Mouse (Mus musculus) CH12.LX (cell line): ENCODE measurements around the gene Phf3. TPM values are rescaled to one million over a fixed set of nuclear protein-coding genes. Genes with fewer than 3 reads are reported as not detected.

Source experiments
- DNase-seq: peaks from one replicate; pipeline ENCODE4 v3.0.0-alpha.2; 2013; ENCODE audit errors: extremely low read depth
- H3K27ac ChIP-seq: 2 replicates; pipeline ENCODE4 v1.5.1; 2012; ENCODE audit warnings: low read depth, mild to moderate bottlenecking, control low read depth, moderate library complexity; ENCODE audit not compliant: insufficient read depth
- H3K27me3 ChIP-seq: replicated peaks from 2 replicates; pipeline ENCODE3; 2012; ENCODE audit warnings: inconsistent platforms
- H3K36me3 ChIP-seq, 2 experiments: replicated peaks in 1 of 2; 2 replicates each; pipeline versions ENCODE3 to v1.6.1; 2012; ENCODE audit warnings: inconsistent platforms in 1 of 2, low read length in 1 of 2, mild to moderate bottlenecking in 1 of 2, mixed read lengths in 1 of 2, moderate library complexity in 1 of 2; ENCODE audit not compliant: control insufficient read depth in 1 of 2, insufficient read depth in 1 of 2
- H3K4me1 ChIP-seq, 2 experiments: 2 replicates each; pipeline ENCODE4 v1.6.1; 2012; ENCODE audit warnings: inconsistent platforms in 1 of 2, moderate library complexity in 1 of 2; ENCODE audit not compliant: insufficient read depth in 2 of 2, control insufficient read depth in 1 of 2
- H3K4me2 ChIP-seq: 2 replicates; pipeline ENCODE4 v1.6.1; 2012; ENCODE audit warnings: low read depth, mild to moderate bottlenecking, control low read depth; ENCODE audit not compliant: poor library complexity, insufficient read depth, severe bottlenecking
- H3K4me3 ChIP-seq, 3 experiments: fragments of 150-350 bp in 1 of 3; sonication (generic) in 1 of 3; replicated peaks in 1 of 3; 2 replicates each; pipeline versions ENCODE3 to v1.5.1; 2011 to 2012; ENCODE audit warnings: low read depth in 2 of 3, low read length in 2 of 3, mild to moderate bottlenecking in 2 of 3, moderate library complexity in 2 of 3, control low read depth in 1 of 3, improper control_type of control experiment in 1 of 3, inconsistent platforms in 1 of 3, mixed read lengths in 1 of 3; ENCODE audit not compliant: poor library complexity in 1 of 3
- H3K79me2 ChIP-seq: replicated peaks from 2 replicates; pipeline ENCODE4 v1.6.1; 2012; ENCODE audit warnings: mild to moderate bottlenecking, moderate library complexity; ENCODE audit not compliant: control insufficient read depth, poor library complexity, insufficient read depth, severe bottlenecking; ENCODE audit errors: extremely low read depth
- H3K9ac ChIP-seq: 2 replicates; pipeline ENCODE4 v1.6.1; 2012; ENCODE audit warnings: low read depth, mild to moderate bottlenecking, control low read depth, moderate library complexity; ENCODE audit not compliant: insufficient read depth
- H3K9me3 ChIP-seq: replicated peaks from 2 replicates; pipeline ENCODE3; 2012; ENCODE audit warnings: low read length, inconsistent platforms, mixed read lengths
- CTCF ChIP-seq, 2 experiments: IDR thresholded peaks in 1 of 2; conservative IDR thresholded peaks in 1 of 2; 2 replicates each; pipeline ENCODE4 v1.5.1; 2011 to 2012; ENCODE audit warnings: low read depth in 2 of 2, low read length in 2 of 2, improper control_type of control experiment in 1 of 2, inconsistent platforms in 1 of 2, mild to moderate bottlenecking in 1 of 2, moderate library complexity in 1 of 2
- E2F4 ChIP-seq: IDR thresholded peaks from 2 replicates; pipeline ENCODE4 v1.6.1; 2011; ENCODE audit warnings: low read depth, low read length, improper control_type of control experiment; ENCODE audit not compliant: insufficient replicate concordance
- ELF1 ChIP-seq: IDR thresholded peaks from 2 replicates; pipeline ENCODE4 v1.6.1; 2014; ENCODE audit warnings: low read depth, mild to moderate bottlenecking, inconsistent platforms, low read length, improper control_type of control experiment
- ETS1 ChIP-seq: conservative IDR thresholded peaks from 2 replicates; pipeline ENCODE4 v1.6.1; 2012; ENCODE audit warnings: low read depth, mild to moderate bottlenecking, inconsistent platforms, low read length, improper control_type of control experiment, moderate library complexity
- GABPA ChIP-seq: IDR thresholded peaks from 2 replicates; pipeline ENCODE4 v1.6.1; 2012; ENCODE audit warnings: low read depth, low read length, improper control_type of control experiment, inconsistent platforms; ENCODE audit not compliant: insufficient replicate concordance
- HCFC1 ChIP-seq: IDR thresholded peaks from 2 replicates; pipeline ENCODE4 v1.6.1; 2012; ENCODE audit warnings: low read depth, mild to moderate bottlenecking, inconsistent platforms, low read length, improper control_type of control experiment
- IRF4 ChIP-seq: IDR thresholded peaks from 2 replicates; pipeline ENCODE4 v1.6.1; 2014; ENCODE audit warnings: low read depth, mild to moderate bottlenecking, inconsistent platforms, low read length, improper control_type of control experiment
- JUN ChIP-seq: IDR thresholded peaks from 2 replicates; pipeline ENCODE4 v1.6.1; 2011; ENCODE audit warnings: low read depth, mild to moderate bottlenecking, low read length, improper control_type of control experiment, moderate library complexity; ENCODE audit not compliant: insufficient read depth
- JUND ChIP-seq: conservative IDR thresholded peaks from 2 replicates; pipeline ENCODE4 v1.6.1; 2011; ENCODE audit warnings: low read depth, low read length, improper control_type of control experiment
- MAFK ChIP-seq: IDR thresholded peaks from 2 replicates; pipeline ENCODE4 v1.6.1; 2011; ENCODE audit warnings: low read length, improper control_type of control experiment; ENCODE audit not compliant: insufficient replicate concordance
- MAX ChIP-seq: IDR thresholded peaks from 2 replicates; pipeline ENCODE4 v1.6.1; 2011; ENCODE audit warnings: low read length, improper control_type of control experiment
- MEF2A ChIP-seq: IDR thresholded peaks from 2 replicates; pipeline ENCODE4 v1.6.1; 2014; ENCODE audit warnings: low read depth, mild to moderate bottlenecking, inconsistent platforms, low read length, improper control_type of control experiment, borderline replicate concordance
- MXI1 ChIP-seq: IDR thresholded peaks from 2 replicates; pipeline ENCODE4 v1.6.1; 2011; ENCODE audit warnings: mild to moderate bottlenecking, low read depth, low read length, improper control_type of control experiment
- MYC ChIP-seq: IDR thresholded peaks from 2 replicates; pipeline ENCODE4 v1.6.1; 2011; ENCODE audit warnings: low read depth, mild to moderate bottlenecking, improper control_type of control experiment, low read length
- NELFE ChIP-seq: IDR thresholded peaks from 2 replicates; pipeline ENCODE4 v1.6.1; 2011; ENCODE audit warnings: low read depth, low read length, improper control_type of control experiment
- NRF1 ChIP-seq: IDR thresholded peaks from 2 replicates; pipeline ENCODE4 v1.6.1; 2014; ENCODE audit warnings: low read depth, mild to moderate bottlenecking, inconsistent platforms, low read length, improper control_type of control experiment, moderate library complexity
- PAX5 ChIP-seq: IDR thresholded peaks from 2 replicates; pipeline ENCODE4 v1.6.1; 2012; ENCODE audit warnings: low read length, inconsistent platforms, mixed read lengths
- RAD21 ChIP-seq: IDR thresholded peaks from 2 replicates; pipeline ENCODE4 v1.6.1; 2011; ENCODE audit warnings: low read depth, mild to moderate bottlenecking, low read length, improper control_type of control experiment, moderate library complexity
- SIN3A ChIP-seq: IDR thresholded peaks from 2 replicates; pipeline ENCODE4 v1.6.1; 2012; ENCODE audit warnings: low read length, improper control_type of control experiment, inconsistent platforms
- SMC3 ChIP-seq: IDR thresholded peaks from 2 replicates; pipeline ENCODE4 v1.6.1; 2011; ENCODE audit warnings: low read depth, low read length, improper control_type of control experiment
- TBP ChIP-seq: conservative IDR thresholded peaks from 2 replicates; pipeline ENCODE4 v1.6.1; 2011; ENCODE audit warnings: low read depth, low read length, improper control_type of control experiment
- TCF12 ChIP-seq: IDR thresholded peaks from 2 replicates; pipeline ENCODE4 v1.6.1; 2014; ENCODE audit warnings: low read depth, mild to moderate bottlenecking, inconsistent platforms, low read length, improper control_type of control experiment
- USF1 ChIP-seq: IDR thresholded peaks from 2 replicates; pipeline ENCODE4 v1.6.1; 2014; ENCODE audit warnings: low read depth, mild to moderate bottlenecking, inconsistent platforms, low read length, improper control_type of control experiment
- ZC3H11A ChIP-seq: IDR thresholded peaks from 2 replicates; pipeline ENCODE4 v1.6.1; 2012; ENCODE audit warnings: low read depth, mild to moderate bottlenecking, inconsistent platforms, low read length, improper control_type of control experiment
- ZMIZ1 ChIP-seq: IDR thresholded peaks from 2 replicates; pipeline ENCODE4 v1.6.1; 2012; ENCODE audit warnings: low read depth, mild to moderate bottlenecking, inconsistent platforms, low read length, improper control_type of control experiment
- dilution Hi-C: fragments of 300-500 bp; cut with MboI; formaldehyde crosslinking; loops from 2 replicates; pipeline ENCODE4 v1.14.3; 2020; ENCODE audit warnings: low sequenced_read_pairs; ENCODE audit not compliant: extremely low pct_unique_long_range_greater_than_20kb, extremely low pct_ligation_motif_present
- in situ Hi-C: fragments of 300-500 bp; cut with MboI; formaldehyde crosslinking; loops from 3 replicates; pipeline ENCODE4 v1.14.3; 2019; ENCODE audit warnings: low sequenced_read_pairs, low pct_ligation_motif_present, low pct_unique_long_range_greater_than_20kb, mixed read lengths
- polyA plus RNA-seq: library from polyadenylated mRNA; unstranded; fragments of >175 nt; gene quantifications from 2 replicates; pipeline ENCODE4 v1.2.1, GENCODE M21; 2012; ENCODE audit warnings: low read depth; ENCODE audit not compliant: insufficient read length
- total RNA-seq, 2 experiments: library from RNA; depleted of rRNA; stranded (reverse); fragments of 300-350 nt in 1 of 2; fragments of >200 nt in 1 of 2; gene quantifications; 2 replicates each; pipeline ENCODE4 v1.2.3; 2012 to 2014

The Phf3 gene
- total and polyA plus RNA-seq, 3 experiments: 38.8 to 54.1 (median 40.6) TPM

DNA sequence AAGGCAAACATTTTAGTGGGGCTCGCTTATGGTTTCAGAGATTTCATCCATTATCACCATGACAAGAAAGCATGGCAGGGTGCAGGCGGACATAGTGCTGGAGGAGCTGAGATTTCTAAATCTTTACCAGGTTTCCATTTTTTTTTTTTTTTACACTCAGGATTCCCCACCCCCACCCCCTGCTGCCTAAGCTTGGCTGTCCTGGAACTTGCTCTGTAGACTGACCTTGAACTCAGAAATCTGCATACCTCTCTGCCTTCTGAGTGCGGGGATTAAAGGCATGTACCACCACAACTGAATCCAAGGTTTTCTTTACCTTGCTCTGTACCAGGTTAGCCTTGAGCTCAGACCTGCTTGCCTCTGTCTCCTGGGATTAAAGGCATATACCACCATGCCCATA lies 48.5 kb upstream of the Phf3 start:
- Histone ChIP-seq H3K27me3 (no peaks in the 10 kb centered on the region), H3K4me3 (no peak overlapping the region), H3K36me3 (no peaks in the 10 kb centered on the region), H3K4me1 (peaks cover 0 to 5% of the 10 kb centered on the region in 2 experiments; a peak in 1 of 4 replicates), H3K9me3 (peaks cover 13% of the 10 kb centered on the region), H3K4me2 (no peak overlapping the region), H3K9ac (no peak overlapping the region), H3K79me2 (no peaks in the 10 kb centered on the region), H3K27ac (no peak overlapping the region)
- in situ Hi-C loops: no loop called here
- dilution Hi-C loops: no loop called here
- DNase-seq: no peak
- TF ChIP-seq JUND: no peak
- no peak for TF ChIP-seq USF1
- TF ChIP-seq MAX: no peak
- no peak for TF ChIP-seq JUN

DNA sequence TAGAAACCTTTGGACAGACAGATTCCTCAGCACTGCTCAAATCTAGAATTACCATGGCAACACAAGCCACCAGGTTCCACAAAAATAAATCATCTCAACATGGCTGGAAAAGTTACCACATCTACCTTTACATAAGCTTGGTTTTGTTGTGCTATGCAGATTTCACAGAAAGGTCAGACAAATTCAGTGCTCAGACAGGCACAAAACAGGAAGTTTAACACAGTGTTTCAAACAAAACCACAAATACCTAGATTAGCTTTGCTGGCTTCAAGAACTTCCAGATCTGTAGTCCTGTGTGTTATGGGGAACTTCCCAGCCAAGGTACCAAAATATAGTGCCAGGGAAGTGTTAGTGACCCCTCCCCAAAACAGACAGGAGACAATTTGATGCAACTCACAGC lies 47.5 kb upstream of the Phf3 start:
- Histone ChIP-seq H3K9ac (no peak overlapping the region), H3K4me1 (peaks cover 0 to 5% of the 10 kb centered on the region in 2 experiments; a peak in 1 of 4 replicates), H3K4me3 (no peak overlapping the region), H3K27me3 (no peaks in the 10 kb centered on the region), H3K9me3 (peaks cover 13% of the 10 kb centered on the region), H3K36me3 (no peaks in the 10 kb centered on the region), H3K27ac (no peak overlapping the region), H3K4me2 (no peak overlapping the region), H3K79me2 (no peaks in the 10 kb centered on the region)
- no peak for DNase-seq
- dilution Hi-C loops (no loop called here), in situ Hi-C loops (no loop called here)
- TF ChIP-seq SIN3A (no peak), MEF2A (no peak), HCFC1 (no peak), USF1 (no peak), ELF1 (no peak), TCF12 (no peak), ETS1 (no peak)

DNA sequence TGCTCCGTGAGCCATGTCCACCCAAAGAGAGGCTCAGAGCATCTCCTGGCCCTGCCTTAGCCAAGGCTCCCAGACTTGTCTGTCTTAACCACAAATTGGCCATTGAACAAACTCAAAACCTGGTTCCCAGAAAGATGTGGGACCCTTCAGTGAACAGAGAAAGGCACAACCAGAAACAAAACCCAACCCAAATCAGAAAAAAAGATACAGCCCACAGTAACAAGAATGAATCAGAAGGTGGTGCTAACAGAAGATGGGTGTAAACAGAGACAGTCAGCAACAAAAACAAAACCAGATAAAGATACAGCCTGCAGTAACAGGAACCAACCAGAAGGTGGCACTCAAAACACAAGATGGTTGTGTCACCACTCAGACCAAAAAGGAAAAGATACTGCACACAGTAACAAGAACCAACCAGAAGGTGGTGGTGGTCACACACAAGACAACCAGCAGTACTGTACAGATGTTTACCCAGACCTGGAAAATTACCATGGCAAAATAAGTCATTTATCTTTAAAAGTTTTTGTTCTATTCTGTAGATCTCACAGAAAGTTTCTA lies 47.0 kb upstream of the Phf3 start:
- Histone ChIP-seq H3K27me3 (no peaks in the 10 kb centered on the region), H3K36me3 (no peaks in the 10 kb centered on the region), H3K4me1 (peaks cover 0 to 5% of the 10 kb centered on the region in 2 experiments; a peak in 1 of 4 replicates), H3K4me2 (no peak overlapping the region), H3K9me3 (peaks cover 13% of the 10 kb centered on the region), H3K27ac (no peak overlapping the region), H3K9ac (no peak overlapping the region), H3K79me2 (no peaks in the 10 kb centered on the region), H3K4me3 (no peak overlapping the region)
- peak; percentile 51 for DNase-seq
- in situ Hi-C loops: no loop called here
- dilution Hi-C loops: no loop called here
- TF ChIP-seq JUND: no peak
- no peak for TF ChIP-seq TBP
- no peak for TF ChIP-seq NELFE
- no peak for TF ChIP-seq GABPA
- TF ChIP-seq MAX: no peak
- no peak for TF ChIP-seq HCFC1
- TF ChIP-seq USF1: no peak
- TF ChIP-seq ZMIZ1: no peak
- no peak for TF ChIP-seq ZC3H11A
- peak; percentile 63 for TF ChIP-seq SMC3
- no peak for TF ChIP-seq PAX5
- peak; percentile 40 to 82; a peak in 3 of 4 replicates for TF ChIP-seq CTCF (conservative IDR thresholded peaks at IDR 0.05 in 1 of 2, IDR thresholded peaks at IDR 0.05 in 1 of 2; ENCODE audit: low read depth in 2 of 2, low read length in 2 of 2)
- no peak for TF ChIP-seq MAFK
- TF ChIP-seq E2F4: no peak
- TF ChIP-seq TCF12: no peak
- peak; percentile 71 for TF ChIP-seq RAD21
- no peak for TF ChIP-seq IRF4
- no peak for TF ChIP-seq NRF1
- TF ChIP-seq MYC: no peak
- no peak for TF ChIP-seq MXI1
- no peak for TF ChIP-seq ETS1
